Mouse (Mus musculus) embryonic fibroblast, embryonic 13.5 days (primary cell): ENCODE data around the gene Dusp21.

Source experiments
- CTCF ChIP-seq: IDR thresholded peaks from 2 replicates; pipeline ENCODE4 v1.5.1; 2011; ENCODE audit warnings: mild to moderate bottlenecking, control low read depth, low read length, moderate library complexity, borderline replicate concordance; ENCODE audit not compliant: insufficient read depth
- POLR2A ChIP-seq: IDR thresholded peaks from 2 replicates; pipeline ENCODE4 v1.6.1; 2011; ENCODE audit warnings: low read depth, mild to moderate bottlenecking, control low read depth, low read length, moderate library complexity

- no peak for TF ChIP-seq CTCF
- TF ChIP-seq POLR2A = no peak
Observed at GRCm38 (mm10) chrX:18163917-18164624, 18.4 kb downstream of the Dusp21 start.
